Mouse (Mus musculus) small intestine, adult 2 months (tissue): ENCODE measurements at regions not wholly inside any gene's neighbourhood (a gene's known extent, or its start where the extent isn't known, plus 50 kb on each side); places are given as distances from the start of the nearest gene placed in this dataset.

Source experiments
- H3K27ac ChIP-seq: fragments of 200-500 bp; 2 replicates; pipeline ENCODE4 v1.5.1; 2012; ENCODE audit warnings: low read depth, low read length, control low read depth, inconsistent platforms; ENCODE audit not compliant: insufficient read depth
- H3K27me3 ChIP-seq: fragments of 200-500 bp; 2 replicates; pipeline ENCODE4 v1.6.1; 2012; ENCODE audit warnings: mild to moderate bottlenecking, moderate library complexity, low read length, inconsistent platforms; ENCODE audit not compliant: control insufficient read depth, insufficient read depth
- H3K36me3 ChIP-seq: fragments of 200-500 bp; 2 replicates; pipeline ENCODE4 v1.6.1; 2012; ENCODE audit warnings: mild to moderate bottlenecking, low read length, control low read depth, inconsistent platforms; ENCODE audit not compliant: control insufficient read depth, insufficient read depth
- H3K4me1 ChIP-seq: fragments of 200-500 bp; 2 replicates; pipeline ENCODE4 v1.6.1; 2012; ENCODE audit warnings: low read length, inconsistent platforms, mixed read lengths; ENCODE audit not compliant: control insufficient read depth, insufficient read depth, insufficient read length
- H3K4me3 ChIP-seq: fragments of 200-500 bp; 2 replicates; pipeline ENCODE4 v1.5.1; 2012; ENCODE audit warnings: low read depth, mild to moderate bottlenecking, control low read depth, inconsistent platforms, low read length, moderate library complexity
- CTCF ChIP-seq: fragments of 200-500 bp; IDR thresholded peaks from 2 replicates; pipeline ENCODE4 v1.5.1; 2012; ENCODE audit warnings: low read depth, mild to moderate bottlenecking, control low read depth, inconsistent platforms, low read length, moderate library complexity, mixed read lengths; ENCODE audit not compliant: insufficient replicate concordance, insufficient read length; ENCODE audit errors: extremely low read depth
- POLR2A ChIP-seq: fragments of 200-500 bp; IDR thresholded peaks from 2 replicates; pipeline ENCODE4 v1.6.1; 2012; ENCODE audit warnings: low read depth, mild to moderate bottlenecking, control low read depth, inconsistent platforms, low read length, moderate library complexity
- WGBS: fragments of 180-500 bp; shearing (Covaris S2); methylation state at CpG from one replicate; pipeline ENCODE4 v1.1.7; 2018; 5-methylcytosine and 5-hydroxymethylcytosine counted together

DNA sequence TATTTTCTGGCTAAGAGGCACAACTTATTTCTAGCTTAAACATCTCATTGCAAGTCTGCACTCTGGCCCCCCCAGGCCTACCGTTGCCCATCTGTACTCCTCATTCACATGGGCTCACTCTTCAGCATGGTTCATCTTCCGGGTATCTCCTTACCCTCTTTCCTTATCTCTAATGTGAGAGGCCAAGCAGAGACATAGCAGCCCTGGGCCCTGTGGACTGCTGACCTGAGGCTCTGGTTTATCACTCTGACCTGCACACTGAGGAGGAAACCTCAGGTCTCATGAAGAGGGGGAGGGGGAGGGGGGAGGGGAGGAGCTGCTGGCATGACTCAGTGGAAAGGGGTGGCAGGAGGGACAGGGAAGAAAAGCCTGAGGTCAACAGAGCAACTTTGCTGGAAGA is 162.1 kb upstream of the Lrfn2 start:
- Histone ChIP-seq H3K36me3 (no peaks in the 10 kb centered on the region), H3K4me3 (no peak overlapping the region), H3K27me3 (no peaks in the 10 kb centered on the region), H3K4me1 (peaks cover 3% of the 10 kb centered on the region; the same call in 1 of the 2 replicates), H3K27ac (no peak overlapping the region)
- WGBS, result 47% methylated on average over 2 of the region's 2 CpGs
- TF ChIP-seq POLR2A (no peak), CTCF (no peak)

DNA sequence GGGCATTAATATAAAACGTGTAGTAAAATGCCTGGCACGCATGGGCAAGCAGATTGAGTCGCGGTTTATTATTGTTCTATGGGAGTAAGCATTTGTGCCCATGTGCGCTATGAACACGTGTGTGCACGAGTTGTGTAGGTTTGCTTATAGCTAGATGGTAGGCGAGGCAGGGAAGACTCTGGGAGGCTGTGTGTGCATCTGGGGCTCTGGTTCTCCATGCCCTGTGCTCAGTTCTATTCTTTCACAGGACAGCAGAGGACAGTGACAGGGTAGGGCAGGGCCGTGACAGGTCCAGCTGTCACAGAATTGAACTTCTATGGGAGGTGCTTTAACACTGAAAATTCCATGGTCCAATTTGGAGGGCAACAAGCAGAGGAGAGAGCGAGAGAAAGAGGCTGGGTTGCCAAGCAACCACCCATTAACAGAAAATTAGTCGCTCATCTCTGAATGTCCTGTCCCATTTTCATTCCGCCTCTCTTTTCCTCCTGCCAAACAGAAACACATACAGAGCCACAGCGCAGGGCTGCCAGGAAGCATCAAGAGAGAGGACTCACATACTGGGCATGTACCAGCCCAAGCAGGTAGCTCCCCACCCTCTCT is 160.4 kb upstream of the Lrfn2 start:
- 86% methylated on average over 13 of the region's 13 CpGs for WGBS
- H3K4me1 ChIP-seq, result peaks cover 3% of the 10 kb centered on the region; the same call in 1 of the 2 replicates
- TF ChIP-seq POLR2A (no peak), CTCF (no peak)
- no peak overlapping the region for H3K4me3 ChIP-seq
- no peaks in the 10 kb centered on the region for H3K36me3 ChIP-seq
- no peaks in the 10 kb centered on the region for H3K27me3 ChIP-seq
- no peak overlapping the region for H3K27ac ChIP-seq

DNA sequence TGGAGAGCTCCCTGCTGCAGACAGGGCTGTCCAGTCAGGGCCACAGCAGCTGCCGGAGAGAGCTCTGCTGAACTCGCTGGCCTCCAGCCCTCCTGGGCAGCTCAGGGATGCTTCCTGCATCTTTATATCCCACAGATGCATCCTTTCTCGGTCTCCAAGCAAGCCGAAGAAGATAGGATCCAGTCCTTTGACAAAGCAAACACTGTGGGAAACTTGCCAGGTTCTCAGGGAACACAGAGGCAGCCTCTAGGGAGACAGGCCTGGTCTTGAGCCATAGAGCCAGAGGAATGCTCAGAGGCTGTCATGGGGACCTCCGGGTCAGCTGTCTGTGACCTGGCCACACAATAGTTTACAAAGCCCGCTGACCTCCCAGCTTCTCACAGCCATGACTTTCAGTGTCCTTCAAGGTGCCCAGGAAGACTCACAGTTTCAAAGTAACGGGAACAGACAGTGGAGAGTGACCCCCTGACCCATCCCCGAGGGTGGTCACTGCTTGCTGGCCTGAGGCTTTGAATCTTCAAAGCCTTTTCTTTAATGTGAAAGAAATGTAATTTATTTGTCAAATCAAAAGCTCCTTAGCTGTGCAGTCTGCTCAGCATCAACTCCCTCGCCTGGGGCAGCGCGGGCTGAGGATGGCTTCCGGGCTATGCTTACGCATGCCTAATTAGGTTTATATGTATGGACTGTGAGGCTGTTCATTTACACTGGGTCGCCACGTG is 157.8 kb upstream of the Lrfn2 start:
- TF ChIP-seq CTCF, result no peak
- no peak for TF ChIP-seq POLR2A
- Histone ChIP-seq H3K27ac (no peak overlapping the region), H3K36me3 (no peaks in the 10 kb centered on the region), H3K4me1 (no peaks in the 10 kb centered on the region), H3K27me3 (no peaks in the 10 kb centered on the region), H3K4me3 (no peak overlapping the region)
- 67% methylated on average over 15 of the region's 15 CpGs for WGBS

- TF ChIP-seq POLR2A (no peak), CTCF (no peak)
- 79% methylated on average over 5 of the region's 5 CpGs for WGBS
- Histone ChIP-seq H3K36me3 (no peaks in the 10 kb centered on the region), H3K27me3 (no peaks in the 10 kb centered on the region), H3K4me1 (no peaks in the 10 kb centered on the region), H3K27ac (no peak overlapping the region), H3K4me3 (no peak overlapping the region)
Observed at GRCm38 (mm10) chr17:48775479-48775878, 156.7 kb upstream of the Lrfn2 start.

- H3K4me3 ChIP-seq, result no peak overlapping the region
- no peaks in the 10 kb centered on the region for H3K36me3 ChIP-seq
- H3K4me1 ChIP-seq, result no peaks in the 10 kb centered on the region
- TF ChIP-seq CTCF (no peak), POLR2A (no peak)
- no peak overlapping the region for H3K27ac ChIP-seq
- no peaks in the 10 kb centered on the region for H3K27me3 ChIP-seq
- 29% methylated on average over 2 of the region's 2 CpGs for WGBS
Observed at GRCm38 (mm10) chr17:48776502-48776902, 155.7 kb upstream of the Lrfn2 start.

GRCm38 (mm10) chr17:48780217-48780616 is 152.0 kb upstream of the Lrfn2 start:
- H3K4me1 ChIP-seq, result no peaks in the 10 kb centered on the region
- no peaks in the 10 kb centered on the region for H3K27me3 ChIP-seq
- no peak for TF ChIP-seq POLR2A
- no peak for TF ChIP-seq CTCF
- no peaks in the 10 kb centered on the region for H3K36me3 ChIP-seq
- H3K4me3 ChIP-seq, result no peak overlapping the region
- 95% methylated on average over 7 of the region's 7 CpGs for WGBS
- H3K27ac ChIP-seq, result no peak overlapping the region

GRCm38 (mm10) chr17:48784417-48784816 is 147.8 kb upstream of the Lrfn2 start:
- no peaks in the 10 kb centered on the region for H3K4me1 ChIP-seq

More at GRCm38 (mm10) chr17:48784417-48784816, 147.8 kb upstream of the Lrfn2 start:
- Histone ChIP-seq H3K27ac (no peak overlapping the region), H3K4me3 (no peak overlapping the region), H3K27me3 (no peaks in the 10 kb centered on the region), H3K36me3 (no peaks in the 10 kb centered on the region)
- WGBS, result 80% methylated on average over 5 of the region's 5 CpGs
- TF ChIP-seq CTCF (no peak), POLR2A (no peak)
